ENCODE assay signal across 9 mouse cellular contexts in genomic region chr12:103262017-103262865, GRCm38 (mm10). TPM values are rescaled to one million over a fixed set of nuclear protein-coding genes. Genes with fewer than 3 reads are reported as not detected.
DNase-seq lines count a peak whose midpoint lies in the region; ATAC-seq and TF ChIP-seq lines count a peak whose summit lies in the region.
"Had no signal": no experiment of that assay in that cellular context is flagged by ENCODE, and none has a peak within 500 bp of the region (broad histone marks: within the 10 kb centered on the region; RNA-seq: fewer than 3 reads in every experiment).

No protein-coding gene starts in this region.

- intact Hi-C loops in left cerebral cortex, postnatal 25 days (cut with DNase I) = no loop called here

- TF ChIP-seq POLR2A in cortical plate, adult 2 months (IDR thresholded peaks at IDR 0.05; ENCODE audit: extremely low read depth, insufficient read depth, low read length) = no peak

- no peak overlapping the region for H3K9ac ChIP-seq in kidney, embryonic 14.5 days (ENCODE audit: low read depth, low read length)
- H3K9ac ChIP-seq: heart, embryonic 15.5 days had no signal

- H3K27ac ChIP-seq in kidney, embryonic 14.5 days (ENCODE audit: low read depth, low read length) = no peak overlapping the region
- H3K27ac ChIP-seq in cortical plate, adult 2 months (ENCODE audit: insufficient read depth, low read length) = no peak overlapping the region
- H3K27ac ChIP-seq: heart, embryonic 15.5 days had no signal

- WGBS in kidney, embryonic 14.5 days = 55% methylated on average over 13 of the region's 13 CpGs

- no peak overlapping the region for H3K4me3 ChIP-seq in kidney, embryonic 14.5 days (ENCODE audit: low read length)
- H3K4me3 ChIP-seq in cortical plate, adult 2 months (ENCODE audit: insufficient read depth, low read length) = no peak overlapping the region
- H3K4me3 ChIP-seq: heart, embryonic 15.5 days had no signal

- ATAC-seq in kidney, embryonic 14.5 days (ENCODE audit: low FRiP score, low TSS enrichment) = no peak

- no peaks in the 10 kb centered on the region for H3K9me3 ChIP-seq in kidney, embryonic 14.5 days (ENCODE audit: control insufficient read depth, low read length)
- H3K9me3 ChIP-seq: heart, embryonic 15.5 days had no signal

- no peaks in the 10 kb centered on the region for H3K4me1 ChIP-seq in kidney, embryonic 14.5 days (ENCODE audit: control insufficient read depth, insufficient read depth, low read length)
- H3K4me1 ChIP-seq in cortical plate, adult 2 months (ENCODE audit: control insufficient read depth, insufficient read depth, low read length) = no peaks in the 10 kb centered on the region
- H3K4me1 ChIP-seq: heart, embryonic 15.5 days had no signal

- peak; percentile 47; the same call in 1 of the 2 replicates for TF ChIP-seq CTCF in cortical plate, adult 2 months (IDR thresholded peaks at IDR 0.05; ENCODE audit: extremely low read depth, insufficient read depth, low read length)

- no peaks in the 10 kb centered on the region for H3K36me3 ChIP-seq in kidney, embryonic 14.5 days (ENCODE audit: control insufficient read depth, insufficient read depth, low read length)
- H3K36me3 ChIP-seq: heart, embryonic 15.5 days had no signal

- peak; percentile 57 for DNase-seq in kidney, adult 18-20 months
- peak; percentile 12 for DNase-seq in MN1 (ENCODE audit: low spot score)
- peak; percentile 45 for DNase-seq in lung, postnatal 36 days
- DNase-seq in c-Kit-positive CD71-positive TER-119-positive erythroid progenitor cells, embryonic 14.5 days (ENCODE audit: low spot score) = no peak
- no peak for DNase-seq in left cerebral cortex, postnatal 25 days (ENCODE audit: low spot score in 2 of 2)
- DNase-seq in cerebellum, adult 9-10 months = no peak

- no peaks in the 10 kb centered on the region for H3K27me3 ChIP-seq in kidney, embryonic 14.5 days (ENCODE audit: control insufficient read depth, insufficient read depth, low read length)
- H3K27me3 ChIP-seq: heart, embryonic 15.5 days had no signal

- no peak overlapping the region for H3K4me2 ChIP-seq in kidney, embryonic 14.5 days (replicated peaks; ENCODE audit: low read depth, low read length)
- H3K4me2 ChIP-seq: heart, embryonic 15.5 days had no signal

RNA-seq across cellular contexts. Expression of gene Prima1, which starts 20.3 kb away (rescaled TPM):
- polyA plus RNA-seq in kidney, embryonic 14.5 days (2014; fragmentation: Nextera tagmentation; extraction: Ambion mirVana) = 0.21 and 0.49 TPM in 2 replicates
- 4.9 and 8.2 TPM in 2 replicates for polyA plus RNA-seq in cortical plate, adult 2 months (2012; rRNA removed)
- 10 to 100 TPM in 1 of 2 experiments, 1 to 10 TPM in 1; 4.3 to 10.7 TPM for total RNA-seq in left cerebral cortex, postnatal 25 days (2021)

RNA-seq across cellular contexts. Expression of gene Fam181a, which starts 48.5 kb away (rescaled TPM):
- not detected in 2 replicates for polyA plus RNA-seq in kidney, embryonic 14.5 days (2014; fragmentation: Nextera tagmentation; extraction: Ambion mirVana)
- polyA plus RNA-seq in cortical plate, adult 2 months (2012; rRNA removed) = 3.6 and 4.2 TPM in 2 replicates
- 1 to 10 TPM; 1.5 to 2.7 TPM for total RNA-seq in left cerebral cortex, postnatal 25 days (2021)
- polyA plus RNA-seq: heart, embryonic 15.5 days had no signal

Comparison
In these comparisons a context has a peak if more than half of its experiments do, and no peak if none do; other contexts are left out.
1. DNase-seq: peak in kidney, adult 18-20 months (single experiment), MN1 (single experiment) and lung, postnatal 36 days (single experiment); none in c-Kit-positive CD71-positive TER-119-positive erythroid progenitor cells, embryonic 14.5 days (single experiment), left cerebral cortex, postnatal 25 days (0 of 2) and cerebellum, adult 9-10 months (single experiment).